Mouse (Mus musculus): ENCODE data around the gene S1pr1. TPM values are rescaled to one million over a fixed set of nuclear protein-coding genes. Genes with fewer than 3 reads are reported as not detected.

S1pr1 gene
- polyA plus RNA-seq, 1 experiment from 2014 or later: 10.3 TPM

DNA sequence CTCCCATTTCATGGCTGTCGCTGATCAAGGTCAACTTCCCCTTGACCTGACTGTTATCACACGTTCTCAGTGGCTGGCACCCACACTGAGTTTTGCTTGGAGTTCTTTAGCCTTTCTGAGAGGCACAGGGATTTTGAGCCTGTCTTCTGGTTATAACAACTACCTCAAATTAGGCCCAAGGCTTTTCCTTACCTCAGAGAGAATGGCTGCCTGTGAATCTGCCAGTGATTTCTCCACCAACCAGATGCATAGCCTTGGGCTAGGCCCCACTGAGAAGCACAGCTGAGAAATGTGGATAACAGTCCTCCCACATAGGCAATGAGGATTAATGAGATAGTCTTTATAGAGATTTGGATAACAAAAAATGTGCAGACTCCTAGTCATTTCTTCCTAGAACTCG is 50.4 kb downstream of the S1pr1 start:
- no peak for ATAC-seq

DNA sequence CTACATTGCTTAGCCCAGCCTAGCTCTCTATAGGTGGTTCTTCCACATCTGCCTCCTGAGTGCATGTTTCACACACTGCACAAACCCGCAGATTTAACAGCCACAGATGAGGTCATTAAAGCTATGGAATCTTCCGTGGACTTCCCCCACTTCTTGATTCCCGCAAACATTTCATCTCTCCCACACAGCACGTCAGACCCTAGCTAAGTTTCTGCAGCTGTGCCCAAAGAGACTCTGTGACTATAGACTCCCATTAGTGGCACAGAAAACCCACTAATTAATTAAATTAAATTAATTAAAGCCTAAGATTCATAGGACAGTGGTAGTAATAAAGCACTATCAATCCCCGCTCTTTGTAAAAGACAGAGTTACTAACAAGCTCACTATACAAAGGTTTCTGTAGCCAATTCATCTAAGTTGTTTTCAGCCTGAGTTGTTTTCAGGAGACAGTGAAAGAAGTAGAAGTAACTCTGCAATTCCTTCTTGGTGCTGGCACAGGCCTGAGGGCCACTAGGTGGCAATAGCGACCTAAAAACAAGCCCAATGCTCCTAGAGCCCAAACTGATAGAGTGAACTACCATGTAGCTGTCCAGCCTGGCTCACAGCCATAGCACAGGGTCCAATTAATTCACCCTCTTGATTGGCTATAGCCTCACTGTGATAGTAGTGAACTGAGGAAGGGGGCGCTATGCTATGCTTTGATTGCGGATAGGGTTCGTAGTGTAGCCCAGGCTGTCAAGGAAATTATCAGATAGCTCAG is 54.0 kb downstream of the S1pr1 start:
- H3K36me3 ChIP-seq (replicated peaks; ENCODE audit: insufficient read depth, low read length): no peaks in the 10 kb centered on the region
- H3K4me3 ChIP-seq (ENCODE audit: low read depth, low read length): no peak overlapping the region
- no peak for TF ChIP-seq EP300 (IDR thresholded peaks at IDR 0.05; ENCODE audit: low read depth)
- TF ChIP-seq CTCF (IDR thresholded peaks at IDR 0.05; ENCODE audit: low read depth): peak; percentile 92
- no peak overlapping the region for H3K9ac ChIP-seq (replicated peaks)
- ATAC-seq: peak; percentile 80
- no peaks in the 10 kb centered on the region for H3K4me1 ChIP-seq (ENCODE audit: insufficient read depth)
- H3K9me3 ChIP-seq (ENCODE audit: low read length): no peaks in the 10 kb centered on the region
- no peaks in the 10 kb centered on the region for H3K27me3 ChIP-seq (ENCODE audit: insufficient read depth, low read length)
- no peak overlapping the region for H3K27ac ChIP-seq (ENCODE audit: low read depth)
- WGBS (ENCODE audit: insufficient replicate concordance): 48% methylated on average over 9 of the region's 9 CpGs
- peak; percentile 79 for DNase-seq
- no peak overlapping the region for H3K4me2 ChIP-seq (ENCODE audit: low read depth, low read length)

More for the DNA sequence above, 50.4 kb downstream of the S1pr1 start:
- Histone ChIP-seq H3K36me3 (replicated peaks; ENCODE audit: insufficient read depth, low read length) (no peaks in the 10 kb centered on the region), H3K9ac (replicated peaks) (no peak overlapping the region), H3K9me3 (ENCODE audit: low read length) (no peaks in the 10 kb centered on the region), H3K27me3 (ENCODE audit: insufficient read depth, low read length) (no peaks in the 10 kb centered on the region), H3K27ac (ENCODE audit: low read depth) (no peak overlapping the region), H3K4me2 (ENCODE audit: low read depth, low read length) (no peak overlapping the region), H3K4me3 (ENCODE audit: low read depth, low read length) (no peak overlapping the region), H3K4me1 (ENCODE audit: insufficient read depth) (no peaks in the 10 kb centered on the region)
- TF ChIP-seq EP300 (IDR thresholded peaks at IDR 0.05; ENCODE audit: low read depth) (no peak), CTCF (IDR thresholded peaks at IDR 0.05; ENCODE audit: low read depth) (no peak)
- 33% methylated on average over 3 of the region's 3 CpGs for WGBS (ENCODE audit: insufficient replicate concordance)
- no peak for DNase-seq

Other genes with a start within 250 kb of the S1pr1 start
- 15.3 and 16.2 TPM in 2 replicates for gene Dph5, start 172.8 kb upstream of the S1pr1 start, polyA plus RNA-seq (2015; fragmentation: Nextera tagmentation; extraction: Ambion mirVana)